Mouse (Mus musculus) olfactory bulb, adult 2 months (tissue): ENCODE results near the gene Tssk4.

Source experiments
- CTCF ChIP-seq: fragments of 200-500 bp; IDR thresholded peaks from 2 replicates; pipeline ENCODE4 v1.5.1; 2012; ENCODE audit warnings: low read depth, mild to moderate bottlenecking, low read length, moderate library complexity; ENCODE audit not compliant: insufficient read depth
- POLR2A ChIP-seq: fragments of 200-500 bp; IDR thresholded peaks from 2 replicates; pipeline ENCODE4 v1.6.1; 2012; ENCODE audit warnings: mild to moderate bottlenecking, low read depth, low read length, moderate library complexity; ENCODE audit not compliant: insufficient read depth

DNA sequence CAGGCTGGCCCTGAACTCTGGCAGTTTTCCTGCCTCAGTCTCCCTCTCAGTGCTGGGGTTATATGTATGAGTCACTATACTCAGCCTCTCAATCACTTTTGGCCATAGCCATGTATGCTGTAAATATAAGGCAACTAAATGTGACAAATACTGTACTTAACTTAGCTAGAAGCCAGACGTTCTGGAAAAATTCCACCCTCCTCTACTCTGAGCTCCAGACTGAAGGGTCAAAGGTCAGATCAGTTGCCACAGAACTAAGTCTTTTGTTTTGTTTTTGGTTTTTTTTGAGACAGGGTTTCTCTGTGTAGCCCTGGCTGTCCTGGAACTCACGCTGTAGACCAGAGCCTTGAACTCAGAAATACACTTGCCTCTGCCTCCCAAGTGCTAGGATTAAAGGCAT, 34.1 kb upstream of the Tssk4 start:
- no peak for TF ChIP-seq POLR2A
- no peak for TF ChIP-seq CTCF
